Mouse (Mus musculus) heart, postnatal 25 days (tissue): ENCODE results near the gene Tdp2. TPM values are rescaled to one million over a fixed set of nuclear protein-coding genes. Genes with fewer than 3 reads are reported as not detected.
"Not testable (repeated sequence)": the region's sequence is repeated elsewhere in the genome, so short reads cannot be mapped to it uniquely, and the experiment has no call there.

Source experiments
- DNase-seq: peaks from one replicate; pipeline ENCODE4 v3.0.0; 2022; ENCODE audit warnings: low spot score
- intact Hi-C: fragments of 180-260 bp; cut with DNase I; formaldehyde crosslinking; loops from one replicate; pipeline ENCODE4 v1.15.1; 2025
- total RNA-seq, 2 experiments: library from RNA; stranded (reverse); gene quantifications; 2 replicates each; pipeline ENCODE4 v1.2.3; 2021

Gene Tdp2
- total RNA-seq, 2 experiments from 2014 or later: 12.9 to 15.5 TPM

DNA sequence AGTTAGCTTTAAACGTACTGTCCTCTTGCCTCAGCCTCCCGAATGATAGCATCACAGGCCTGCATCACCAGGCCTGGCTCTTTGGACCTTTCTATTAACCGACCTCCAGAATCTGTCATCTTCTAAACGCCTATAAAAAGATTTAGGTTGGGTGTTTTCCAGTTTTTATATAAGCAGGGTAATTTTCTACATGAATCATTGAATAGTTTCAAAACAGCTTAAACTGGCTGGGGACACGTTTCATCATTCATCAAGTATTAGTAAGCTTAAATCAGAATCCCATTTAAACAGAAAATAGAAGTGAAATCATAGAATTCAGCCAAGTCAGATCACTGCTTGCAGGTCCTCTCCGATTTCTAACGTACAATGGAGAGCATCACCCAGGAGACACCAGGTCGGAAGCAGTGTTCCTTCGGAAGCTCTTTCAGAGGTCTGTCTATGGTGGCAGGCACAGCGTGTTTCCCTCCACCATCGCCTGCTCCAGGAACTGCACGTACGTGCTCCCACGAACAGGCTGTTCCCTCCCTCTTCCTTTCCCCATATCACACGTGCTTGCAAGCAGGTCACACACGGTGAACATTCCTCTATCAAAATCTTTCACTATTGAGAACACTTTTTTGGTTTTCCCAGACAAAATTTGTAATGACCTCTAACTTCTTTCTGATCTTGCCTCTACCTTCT, 8.7 kb upstream of the Tdp2 start:
- intact Hi-C loops: no loop called here
- no peak for DNase-seq

DNA sequence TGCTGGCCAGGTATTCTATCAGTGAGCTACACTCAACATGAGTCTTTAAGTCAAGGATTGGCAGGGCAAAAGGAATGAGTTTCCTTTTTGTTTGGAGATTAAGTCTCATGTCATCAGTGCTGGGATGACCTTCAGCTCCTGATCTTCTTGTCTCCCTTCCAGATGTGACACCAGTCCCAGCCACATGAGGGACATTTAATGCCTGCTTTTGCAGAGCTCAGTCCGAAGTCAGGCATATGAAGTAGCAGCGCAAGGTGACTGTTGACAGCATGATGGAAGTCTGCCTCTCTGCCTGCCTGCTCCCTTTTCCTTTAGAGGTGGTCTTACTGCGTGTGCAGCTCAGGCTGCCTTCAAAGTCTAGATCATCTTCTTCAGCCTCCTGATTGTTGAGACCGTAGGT, 6.8 kb upstream of the Tdp2 start:
- intact Hi-C loops: no loop called here
- DNase-seq: no peak

DNA sequence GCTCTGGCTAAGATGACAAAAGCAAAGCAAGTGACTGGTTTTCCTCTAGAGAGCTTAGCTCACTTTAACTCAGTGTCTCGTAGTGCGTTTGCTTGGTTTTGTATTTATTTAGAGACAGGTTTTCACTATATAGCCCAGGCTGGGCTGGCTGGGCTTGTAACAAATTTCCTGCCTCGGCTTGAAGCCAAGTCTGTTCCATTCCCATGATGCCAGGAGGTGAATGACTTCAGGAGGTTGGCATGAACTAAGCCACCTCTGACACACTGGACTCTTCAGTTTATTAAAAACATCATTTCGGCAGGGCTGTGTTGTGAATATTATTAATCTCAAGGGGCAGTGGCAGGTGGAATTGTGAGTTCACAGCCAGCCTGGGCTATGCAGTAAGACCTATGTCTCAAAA, 5.9 kb upstream of the Tdp2 start:
- intact Hi-C loops: no loop called here
- DNase-seq: no peak

DNA sequence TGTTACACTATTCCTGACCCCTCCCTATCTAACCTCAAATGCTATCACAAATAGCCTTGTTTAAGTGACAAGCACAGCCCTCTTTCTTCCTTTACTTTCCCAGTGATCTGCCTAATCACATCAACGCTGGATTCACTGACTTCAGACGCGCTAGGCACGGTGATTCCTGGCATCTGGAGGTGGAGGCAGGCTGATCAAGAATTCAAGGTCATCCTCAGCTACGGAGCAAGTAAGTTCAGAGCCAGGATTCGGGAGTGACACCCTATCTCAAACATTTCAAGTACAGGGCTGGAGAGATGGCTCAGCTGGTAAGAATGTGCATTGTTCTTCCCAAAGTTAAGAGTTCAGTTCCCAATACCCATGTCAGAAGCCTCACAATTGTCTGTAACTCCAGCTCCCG, 5.4 kb upstream of the Tdp2 start:
- intact Hi-C loops: no loop called here
- no peak for DNase-seq

DNA sequence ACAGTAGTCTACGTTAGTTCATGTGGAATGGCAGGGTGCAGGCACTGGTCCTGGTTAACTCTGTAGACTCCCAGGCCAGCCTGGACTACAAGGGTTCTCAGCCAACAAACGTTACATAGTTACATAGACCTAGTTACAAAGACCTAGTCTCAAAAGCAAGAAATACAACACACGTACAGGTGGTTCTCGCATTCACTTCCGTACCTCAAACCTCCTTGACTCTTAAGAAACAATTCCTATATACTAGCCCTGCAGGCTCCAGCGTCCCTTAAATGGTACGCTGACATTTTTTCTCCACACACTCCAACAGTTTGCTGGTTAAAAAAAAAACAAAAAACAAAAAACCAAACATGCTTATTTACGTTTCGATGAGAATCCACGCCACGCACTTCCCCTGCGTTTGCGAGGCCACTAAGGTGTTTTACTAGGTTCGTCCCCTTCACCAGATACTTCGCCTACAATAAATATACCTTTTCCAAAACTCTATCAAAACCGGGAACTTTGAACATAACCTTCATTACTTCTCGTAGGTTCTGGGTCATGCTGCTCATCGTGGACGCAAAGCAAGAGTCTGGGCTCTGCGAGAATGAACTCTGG, 625 bp upstream of the Tdp2 start:
- intact Hi-C loops: loop anchor here (2.0 kb wide), 1 partner anchor 28 kb away; no protein-coding TSS in a partner anchor
- no peak for DNase-seq

DNA sequence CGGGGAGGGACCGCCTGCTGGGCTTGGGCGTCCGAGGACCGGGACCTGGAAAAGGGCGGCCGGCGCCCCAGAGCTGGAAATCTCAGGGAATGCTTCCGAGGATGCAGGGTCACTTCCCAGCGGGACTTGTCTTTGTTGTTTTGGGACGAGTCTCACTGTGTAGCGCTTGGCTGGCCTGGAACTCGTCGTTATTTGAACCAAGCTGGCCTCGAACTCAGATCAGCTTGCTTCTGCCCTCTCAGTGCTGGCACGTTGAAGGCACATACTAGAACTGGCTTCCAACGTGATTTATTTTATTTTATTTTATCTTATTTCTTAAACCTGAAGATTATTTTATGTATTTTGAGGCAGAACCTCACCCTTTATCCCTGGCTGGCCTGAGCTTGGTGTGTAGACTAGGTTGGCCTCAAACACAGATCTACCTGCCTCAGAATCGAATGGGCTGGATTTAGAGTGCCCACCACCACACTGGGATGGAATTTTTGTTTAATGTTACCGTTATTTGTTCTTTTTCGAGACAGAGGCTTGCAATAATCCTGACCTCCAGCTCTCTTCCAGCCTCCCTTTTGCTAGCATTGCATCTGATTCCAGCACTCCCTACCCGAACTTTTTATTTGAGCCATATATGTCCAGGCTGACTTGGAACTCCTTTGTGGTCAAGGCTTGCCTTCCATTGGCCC, 792 bp downstream of the Tdp2 start:
- intact Hi-C loops: no loop called here
- no peak for DNase-seq

DNA sequence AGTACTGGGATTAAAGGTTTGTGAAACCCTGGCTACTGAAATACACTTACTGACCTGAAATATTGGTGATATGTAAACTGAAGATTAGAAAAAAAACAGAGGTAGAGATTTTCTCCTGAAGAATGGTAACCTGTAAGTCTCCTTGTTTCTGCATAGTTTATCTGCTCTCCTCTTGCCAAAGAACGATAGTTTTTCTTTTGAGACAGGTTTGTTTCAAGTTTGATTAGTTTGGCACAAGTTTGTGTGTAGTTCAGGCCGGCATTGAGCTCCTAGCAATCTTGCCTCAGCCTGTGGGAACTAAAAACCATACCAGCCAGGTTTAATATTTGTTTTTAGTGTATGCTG, 1.3 kb downstream of the Tdp2 start:
- intact Hi-C loops: no loop called here

DNA sequence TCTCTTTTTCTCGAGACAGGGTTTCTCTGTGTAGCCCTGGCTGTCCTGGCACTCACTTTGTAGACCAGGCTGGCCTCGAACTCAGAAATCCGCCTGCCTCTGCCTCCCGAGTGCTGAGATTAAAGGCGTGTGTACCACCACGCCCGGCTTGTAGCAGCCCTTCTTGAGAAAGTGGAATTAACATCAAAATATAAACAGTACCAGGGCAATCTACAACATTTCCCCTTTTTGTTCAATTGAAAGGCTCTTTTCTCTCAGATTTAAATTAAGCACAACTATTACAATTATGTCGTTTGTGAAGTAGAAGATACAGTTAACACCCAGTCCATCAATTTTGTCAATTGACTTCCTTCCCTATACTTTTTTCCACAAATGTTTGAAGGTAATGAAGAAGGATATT, 6.3 kb downstream of the Tdp2 start:
- DNase-seq, intact Hi-C loops: not testable (repeated sequence)

More for the DNA sequence above, 1.3 kb downstream of the Tdp2 start:
- DNase-seq: no peak

DNA sequence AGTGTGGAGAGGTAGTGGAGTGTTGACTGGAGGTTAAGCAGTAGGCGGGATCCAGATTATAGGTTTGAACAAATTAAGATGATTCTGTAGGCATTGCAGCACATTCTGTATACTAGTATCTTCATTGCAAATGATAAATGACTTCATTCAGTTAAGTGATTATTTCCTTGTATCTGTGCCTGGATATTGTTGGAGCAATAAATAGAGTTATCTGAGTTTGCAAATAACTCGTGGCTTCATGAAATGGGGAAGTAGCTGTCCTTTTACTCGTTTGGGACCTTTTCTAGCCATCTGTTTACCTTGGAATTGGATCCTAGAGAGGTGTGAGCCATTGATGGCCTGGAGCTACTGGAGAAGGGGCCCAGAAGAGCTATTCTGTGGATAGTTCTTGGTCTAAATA, 8.4 kb downstream of the Tdp2 start:
- intact Hi-C loops: no loop called here
- no peak for DNase-seq

DNA sequence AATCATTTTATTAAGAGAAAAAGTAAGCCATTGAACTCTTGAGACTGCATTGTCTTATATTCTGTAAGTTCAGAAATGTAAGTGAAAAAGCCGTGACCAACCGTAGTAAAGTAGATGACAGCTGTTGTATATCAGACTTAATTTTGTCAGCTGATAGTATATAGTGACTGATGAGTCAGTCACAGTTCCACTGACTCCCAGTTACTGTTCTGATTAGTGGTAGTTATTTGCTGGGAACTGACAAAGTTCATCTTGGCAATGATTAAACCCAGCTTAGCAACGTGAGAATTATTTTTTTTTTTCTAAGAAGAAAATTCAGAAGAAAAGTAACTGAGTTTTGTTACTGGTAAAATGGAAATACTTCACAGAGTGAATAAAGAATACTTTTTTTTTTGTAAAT, 10.2 kb downstream of the Tdp2 start:
- no peak for DNase-seq
- intact Hi-C loops: no loop called here

DNA sequence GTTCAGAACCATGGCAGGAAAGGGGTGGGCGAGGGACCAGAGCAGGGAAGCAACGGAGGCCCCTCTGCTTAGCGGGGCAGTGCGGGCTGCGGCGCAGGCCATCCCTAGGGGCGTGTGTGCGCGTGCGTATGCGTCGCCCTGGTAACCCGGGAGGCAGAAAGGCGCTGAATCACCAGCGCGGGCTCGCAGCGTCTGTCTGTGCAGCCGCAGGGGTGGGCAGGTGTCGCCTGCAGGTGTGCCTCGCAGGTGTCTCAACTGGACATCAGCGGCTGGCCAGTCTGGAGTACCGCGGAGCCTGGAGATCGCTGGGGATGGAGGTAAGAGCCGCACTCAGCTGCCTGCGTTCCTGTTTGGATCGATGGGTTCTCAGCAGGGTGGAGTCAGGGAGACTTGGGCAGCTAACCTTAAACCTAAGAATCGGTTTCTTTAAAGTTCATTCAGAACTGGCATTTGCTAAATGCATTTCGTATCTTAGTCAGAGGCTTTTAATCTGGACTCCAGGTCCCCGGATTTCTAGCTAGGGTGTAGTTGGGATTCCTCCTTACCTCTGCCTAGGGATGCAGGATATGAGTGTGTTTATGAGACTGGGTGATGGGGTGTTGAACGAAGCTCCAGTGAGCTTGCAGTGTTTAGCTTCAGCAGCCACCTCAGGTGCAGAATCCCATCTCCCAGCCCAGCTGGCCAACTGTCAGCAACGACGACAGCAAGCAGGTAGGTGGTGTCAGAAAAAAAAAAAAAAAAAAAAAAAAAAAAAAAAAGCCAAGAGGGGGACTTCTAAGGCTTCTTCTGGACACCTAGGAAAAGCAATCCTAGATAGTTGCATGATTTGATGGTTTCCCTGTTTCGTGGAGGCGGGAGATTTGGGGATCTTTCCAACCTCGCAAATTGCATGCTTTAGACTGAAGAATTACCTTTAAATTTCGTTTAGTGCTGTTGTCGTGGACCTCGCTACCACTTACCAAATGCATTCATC, 13.8 kb downstream of the Tdp2 start, which contains the start of gene D130043K22Rik:
D130043K22Rik (plus strand) TSS at position 153 of the 973 bp plus-strand sequence.
- intact Hi-C loops: no loop called here
- no peak for DNase-seq

DNA sequence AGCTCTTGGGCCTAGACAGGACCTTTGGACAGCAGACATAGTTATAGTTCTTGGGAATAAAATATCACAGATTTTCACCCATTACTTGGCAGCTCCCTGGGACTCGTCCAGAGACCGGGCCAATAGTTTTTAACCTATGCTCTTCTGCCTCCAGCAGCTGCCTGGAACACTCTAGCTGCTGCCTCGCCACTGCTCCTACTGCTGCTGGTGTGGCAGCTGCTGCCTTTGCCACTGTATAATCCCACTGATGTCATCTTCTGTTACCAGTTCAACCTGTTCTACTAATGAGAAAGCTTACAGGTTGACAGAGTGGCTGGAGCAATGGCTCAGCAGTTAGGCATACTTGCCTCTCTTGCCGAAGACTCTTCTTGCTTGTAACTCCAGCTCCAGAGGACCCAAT, 17.8 kb downstream of the Tdp2 start:
- DNase-seq: no peak
- intact Hi-C loops: no loop called here

DNA sequence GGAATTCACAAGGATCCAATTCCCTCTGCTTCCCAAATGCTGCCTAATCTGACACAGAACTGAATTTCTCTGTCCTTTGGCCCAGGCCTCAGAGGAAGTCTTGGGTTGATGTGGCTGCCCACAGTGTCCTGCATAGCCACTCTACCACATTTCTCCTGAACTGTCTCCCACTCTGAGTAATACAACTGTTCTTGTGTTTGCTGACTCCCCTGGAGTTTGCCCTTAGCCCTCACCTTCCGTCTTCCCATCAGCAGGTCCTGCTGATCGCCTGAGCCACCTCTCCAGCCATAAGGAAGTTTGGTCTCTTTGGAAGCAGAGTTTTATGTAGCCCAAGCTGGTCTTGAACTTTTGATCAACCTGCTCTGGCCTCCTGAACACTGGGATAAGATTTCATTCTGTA, 20.5 kb downstream of the Tdp2 start:
- intact Hi-C loops: no loop called here
- DNase-seq: no peak

DNA sequence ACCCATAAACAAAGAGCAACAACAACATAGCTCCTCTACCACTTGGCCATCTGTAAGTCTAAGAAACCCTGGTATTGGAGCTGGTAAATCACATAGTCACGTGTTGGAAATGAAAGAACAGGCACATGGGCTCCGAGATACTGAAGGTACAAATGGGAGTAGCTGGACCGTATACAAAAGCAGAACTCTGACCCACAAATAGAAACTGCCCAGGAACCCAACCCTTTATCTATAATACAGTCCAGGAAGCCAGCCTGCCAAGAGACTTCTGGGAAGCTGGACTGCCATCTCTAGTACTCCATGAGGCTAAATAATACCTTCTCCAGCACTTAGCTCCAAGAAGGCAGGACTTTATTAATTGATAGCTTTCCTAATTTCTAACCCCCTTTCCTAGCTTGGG, 21.1 kb downstream of the Tdp2 start:
- no peak for DNase-seq
- intact Hi-C loops: no loop called here

DNA sequence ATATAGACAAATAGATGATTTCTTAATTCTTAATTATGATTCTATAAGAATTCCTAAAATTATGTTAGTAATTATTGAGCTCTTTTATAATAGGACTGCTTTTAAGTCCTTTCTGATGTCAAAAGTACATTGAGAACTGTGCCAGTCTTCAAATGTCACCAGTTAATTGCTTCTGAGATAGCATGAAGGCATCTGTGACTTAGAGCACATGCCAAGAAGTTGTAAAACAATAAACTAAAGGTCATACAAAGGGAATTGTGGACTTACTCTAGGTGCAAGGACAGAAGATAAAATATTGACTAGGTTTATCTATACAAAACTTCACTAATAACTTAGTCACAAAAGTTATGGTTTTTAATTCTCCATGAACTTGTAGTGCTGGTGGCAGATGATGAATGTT, 27.6 kb downstream of the Tdp2 start:
- no peak for DNase-seq
- intact Hi-C loops: loop anchor here (5.0 kb wide), 1 partner anchor 38 kb away; no protein-coding TSS in a partner anchor

DNA sequence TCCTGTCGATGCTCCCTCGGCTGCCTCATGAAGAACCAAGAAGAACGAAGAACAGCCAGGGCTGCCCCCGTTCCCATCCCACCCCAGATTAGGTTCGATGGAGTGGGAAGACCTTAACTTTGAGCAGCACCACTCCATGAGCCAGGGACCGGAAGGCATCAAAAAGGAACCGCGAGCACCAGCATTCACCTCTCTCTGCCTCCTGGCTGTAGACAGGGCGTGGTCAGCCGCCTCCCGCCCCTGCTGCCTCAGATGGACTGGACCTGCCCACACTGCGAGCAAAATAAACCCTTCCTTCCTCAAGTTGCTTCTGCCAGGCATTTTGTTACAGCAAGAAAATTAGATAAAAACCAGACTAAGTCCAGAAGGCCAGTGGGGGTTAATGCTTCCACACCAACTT, 29.6 kb downstream of the Tdp2 start:
- intact Hi-C loops: no loop called here
- no peak for DNase-seq

DNA sequence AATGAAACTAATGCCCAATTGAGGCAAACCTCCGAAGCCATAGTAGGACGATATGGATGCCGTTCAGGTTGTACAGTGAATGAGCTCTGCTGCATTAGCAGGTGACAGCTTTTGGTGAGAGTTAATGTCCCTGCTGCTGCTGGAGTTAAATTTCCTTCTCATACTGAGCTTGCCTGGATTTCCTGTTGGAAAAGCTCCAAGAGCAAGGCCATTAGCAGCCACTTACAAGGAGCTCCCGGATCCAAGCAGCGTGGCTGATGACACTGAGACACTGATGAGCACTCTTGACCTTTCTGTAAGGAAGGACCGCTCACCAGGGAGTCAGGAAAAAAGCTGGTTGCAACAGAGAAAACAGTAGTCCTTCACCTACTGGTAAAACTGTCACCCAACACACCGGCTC, 30.5 kb downstream of the Tdp2 start:
- DNase-seq: no peak
- intact Hi-C loops: no loop called here

DNA sequence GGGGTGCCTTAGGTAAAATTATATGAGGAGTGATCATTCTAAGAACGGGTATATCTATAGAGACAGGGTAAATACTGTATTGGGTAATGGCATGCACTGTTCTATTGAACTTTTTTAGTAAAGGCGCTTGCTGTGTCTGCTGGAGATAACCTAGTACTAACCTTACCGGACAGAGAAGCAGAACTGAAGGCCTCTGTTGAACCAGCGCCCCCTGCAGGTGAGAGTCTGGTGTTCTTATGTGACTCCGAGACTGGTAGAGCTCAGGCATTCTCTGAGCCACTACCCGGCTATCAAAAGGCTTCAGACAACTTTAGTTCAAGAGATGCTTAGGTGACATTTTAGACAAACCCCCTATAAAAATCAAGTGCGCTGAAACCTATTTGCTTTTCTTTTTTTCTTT, 31.0 kb downstream of the Tdp2 start:
- DNase-seq: no peak
- intact Hi-C loops: no loop called here

DNA sequence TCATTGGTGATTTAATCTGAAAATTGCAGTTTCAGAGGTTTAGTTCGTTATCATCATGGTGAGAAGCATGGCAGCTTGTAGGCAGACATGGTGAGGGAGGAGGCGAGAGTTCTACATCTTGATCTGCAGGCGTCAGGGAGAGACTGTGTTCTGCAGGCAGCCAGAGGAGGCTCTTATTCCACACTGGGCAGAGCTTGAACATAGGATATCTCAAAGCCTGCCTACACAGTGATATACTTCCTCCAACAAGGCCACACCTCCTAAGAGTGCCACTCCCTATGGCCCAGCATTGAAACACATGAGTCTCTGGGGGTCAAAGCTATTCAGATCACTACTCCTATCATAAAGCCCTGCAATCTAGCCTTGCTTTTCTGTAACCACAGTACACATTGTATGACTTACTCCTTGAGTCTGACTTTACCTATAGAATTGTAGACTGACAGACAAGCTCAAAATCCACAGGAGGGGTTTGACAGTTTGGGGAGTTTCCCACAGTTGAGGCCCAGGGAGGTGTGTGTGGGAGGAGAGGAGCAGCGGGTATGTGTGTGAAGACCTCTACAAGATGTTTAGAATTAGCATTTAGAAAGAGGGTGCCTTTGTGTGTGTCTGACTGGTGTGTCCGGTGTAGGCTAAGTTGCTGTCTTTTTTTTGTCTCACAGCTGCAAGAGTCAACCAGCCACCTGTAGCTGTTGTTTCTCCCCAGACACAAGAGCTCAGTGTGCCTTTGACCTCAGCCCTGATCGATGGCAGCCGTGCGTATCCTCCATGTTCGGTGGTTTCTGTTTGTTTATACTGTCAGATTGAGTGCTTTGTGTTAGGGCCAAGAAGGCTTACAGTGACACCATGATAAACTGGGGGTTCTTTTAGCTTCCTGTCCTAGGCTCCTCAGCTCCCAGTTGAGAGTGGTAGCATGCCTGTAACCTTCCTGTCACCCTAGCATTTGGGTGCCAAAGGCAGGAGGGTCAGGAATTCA, 35.2 kb downstream of the Tdp2 start:
- DNase-seq: no peak
- intact Hi-C loops: no loop called here
